Mouse (Mus musculus): ENCODE results near the gene Zcwpw1.

GRCm38 (mm10) chr5:137782776-137783522 is 4.6 kb upstream of the Zcwpw1 start:
- TF ChIP-seq CTCF (IDR thresholded peaks at IDR 0.05; ENCODE audit: low read depth) (no peak), EP300 (optimal IDR thresholded peaks at IDR 0.05) (no peak)
